Mouse (Mus musculus) C2C12 (cell line): ENCODE measurements around the gene Cnpy2.

Source experiments
- CTCF ChIP-seq: IDR thresholded peaks from one replicate; pipeline ENCODE4 v1.5.1; 2011; ENCODE audit not compliant: control insufficient read depth, insufficient read depth, insufficient read length
- MAX ChIP-seq: IDR thresholded peaks from one replicate; pipeline ENCODE4 v1.6.1; 2011; ENCODE audit warnings: mild to moderate bottlenecking, control low read depth
- USF1 ChIP-seq: IDR thresholded peaks from one replicate; pipeline ENCODE4 v1.6.1; 2011; ENCODE audit warnings: low read depth, mild to moderate bottlenecking, control low read depth, moderate library complexity

GRCm38 (mm10) chr10:128337306-128338181 is 15.3 kb downstream of the Cnpy2 start, which contains the start of gene Cs:
- TF ChIP-seq CTCF (no peak), MAX (peak; percentile 56), USF1 (no peak)
